Mouse (Mus musculus) midbrain, embryonic 15.5 days (tissue): ENCODE measurements around the gene Gm4787. TPM values are rescaled to one million over a fixed set of nuclear protein-coding genes. Genes with fewer than 3 reads are reported as not detected.
"Not testable (repeated sequence)": the region's sequence is repeated elsewhere in the genome, so short reads cannot be mapped to it uniquely, and the experiment has no call there.

ENCODE experiments used
- ATAC-seq: fragments of 200-750 bp; cut with Nextera tagmentation; replicated peaks from 2 replicates; pipeline ENCODE4 v1.8.0; 2017; ENCODE audit warnings: moderate TSS enrichment
- H3K27ac ChIP-seq: fragments of 300-500 bp; sonication (generic); 2 replicates; pipeline ENCODE4 v1.5.1; 2015; ENCODE audit warnings: mild to moderate bottlenecking, inconsistent platforms
- H3K27me3 ChIP-seq: fragments of 300-500 bp; sonication (generic); replicated peaks from 2 replicates; pipeline ENCODE4 v1.6.1; 2015; ENCODE audit warnings: inconsistent platforms
- H3K36me3 ChIP-seq: fragments of 300-500 bp; sonication (generic); replicated peaks from 2 replicates; pipeline ENCODE4 v1.6.1; 2015; ENCODE audit warnings: inconsistent platforms
- H3K4me1 ChIP-seq: fragments of 300-500 bp; sonication (generic); 2 replicates; pipeline ENCODE4 v1.6.1; 2015; ENCODE audit warnings: inconsistent platforms
- H3K4me2 ChIP-seq: fragments of 300-500 bp; sonication (generic); 2 replicates; pipeline ENCODE4 v1.6.1; 2015; ENCODE audit warnings: inconsistent platforms, mild to moderate bottlenecking, moderate library complexity
- H3K4me3 ChIP-seq: fragments of 300-500 bp; sonication (generic); 2 replicates; pipeline ENCODE4 v1.5.1; 2015; ENCODE audit warnings: mild to moderate bottlenecking, inconsistent platforms
- H3K9ac ChIP-seq: fragments of 300-500 bp; sonication (generic); 2 replicates; pipeline ENCODE4 v1.6.1; 2015; ENCODE audit warnings: mild to moderate bottlenecking, inconsistent platforms
- H3K9me3 ChIP-seq: fragments of 300-500 bp; sonication (generic); 2 replicates; pipeline ENCODE4 v1.6.1; 2016; ENCODE audit warnings: inconsistent platforms
- WGBS: fragments of 180-500 bp; shearing (Covaris S2); methylation state at CpG from one replicate; pipeline ENCODE4 v1.1.7; 2015; ENCODE audit warnings: mixed read lengths; 5-methylcytosine and 5-hydroxymethylcytosine counted together
- polyA plus RNA-seq: library from polyadenylated mRNA; unstranded; fragments of >200 nt; fragmentation: Nextera tagmentation; extraction: Ambion mirVana; gene quantifications from 2 replicates; pipeline ENCODE4 v1.2.1, GENCODE M21; 2015

The Gm4787 gene
- 0.15 and 0.19 TPM in 2 replicates for polyA plus RNA-seq

GRCm38 (mm10) chr12:81379364-81379763, at the start of gene Gm4787:
TSS of gene Gm4787 (minus strand) at chr12:81379464.
- not testable (repeated sequence) for H3K4me1 ChIP-seq, ATAC-seq, H3K9ac ChIP-seq, H3K9me3 ChIP-seq, H3K4me2 ChIP-seq, H3K27me3 ChIP-seq, H3K4me3 ChIP-seq, H3K36me3 ChIP-seq, H3K27ac ChIP-seq
- 48% methylated on average over 1 of the region's 1 CpGs for WGBS

DNA sequence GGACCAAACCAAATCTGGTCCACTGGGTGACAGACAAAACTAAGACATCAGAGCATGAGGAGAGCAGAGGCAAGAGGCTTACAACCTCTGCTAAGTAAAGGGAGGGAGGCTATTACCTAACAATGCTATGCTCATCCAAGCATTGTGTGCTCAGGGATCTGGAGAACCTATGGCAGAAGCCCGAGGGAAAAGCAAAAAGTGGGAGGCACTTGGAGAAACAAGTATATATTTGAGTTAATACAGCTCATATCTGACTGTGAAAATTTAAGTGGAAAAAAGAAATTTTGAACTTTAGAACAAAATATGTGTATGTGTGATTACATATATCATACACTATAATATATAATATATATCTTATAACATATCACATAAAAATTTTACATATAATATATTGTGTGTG, 42.6 kb upstream of the Gm4787 start, which contains the start of gene Adam4:
Gene Adam4 (minus strand): TSS at position 101 of the 400 bp plus-strand sequence.
- 79% methylated on average over 1 of the region's 1 CpGs for WGBS

DNA sequence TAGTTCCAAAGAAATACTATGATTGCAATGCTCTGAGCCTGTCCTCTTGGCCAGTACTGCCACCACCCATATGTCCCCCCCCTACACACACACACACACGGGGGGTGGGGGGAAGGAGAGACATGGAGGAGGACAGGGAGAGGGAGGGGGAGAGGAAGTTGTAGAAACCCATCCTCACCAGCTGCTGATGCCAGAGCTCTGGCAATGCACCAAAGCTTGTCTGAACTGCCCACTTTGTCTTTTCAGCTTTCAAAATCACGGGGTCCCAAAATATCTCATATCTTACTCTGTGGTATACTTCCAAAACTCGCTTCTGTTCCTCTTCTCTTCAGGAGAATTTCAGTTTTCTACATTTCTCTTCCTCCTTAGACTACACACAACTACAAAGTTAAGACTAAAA, 33.9 kb upstream of the Gm4787 start:
- Histone ChIP-seq H3K9me3 (no peaks in the 10 kb centered on the region), H3K4me2 (no peak overlapping the region), H3K4me3 (no peak overlapping the region), H3K27ac (no peak overlapping the region), H3K36me3 (no peaks in the 10 kb centered on the region), H3K9ac (no peak overlapping the region), H3K4me1 (no peaks in the 10 kb centered on the region), H3K27me3 (no peaks in the 10 kb centered on the region)
- no peak for ATAC-seq
- 85% methylated on average over 3 of the region's 3 CpGs for WGBS

More for the DNA sequence above, 42.6 kb upstream of the Gm4787 start, which contains the start of gene Adam4:
- Histone ChIP-seq H3K27ac (no peak within 1 kb of the TSS), H3K9ac (no peak within 1 kb of the TSS), H3K36me3 (no peaks in the 10 kb centered on the region), H3K27me3 (no peaks in the 10 kb centered on the region), H3K4me3 (no peak within 1 kb of the TSS), H3K4me2 (no peak within 1 kb of the TSS), H3K4me1 (no peaks in the 10 kb centered on the region), H3K9me3 (0 out of 2 replicates have a peak, but pooled peaks cover 1% of the 10 kb centered on the region)
- no peak for ATAC-seq

DNA sequence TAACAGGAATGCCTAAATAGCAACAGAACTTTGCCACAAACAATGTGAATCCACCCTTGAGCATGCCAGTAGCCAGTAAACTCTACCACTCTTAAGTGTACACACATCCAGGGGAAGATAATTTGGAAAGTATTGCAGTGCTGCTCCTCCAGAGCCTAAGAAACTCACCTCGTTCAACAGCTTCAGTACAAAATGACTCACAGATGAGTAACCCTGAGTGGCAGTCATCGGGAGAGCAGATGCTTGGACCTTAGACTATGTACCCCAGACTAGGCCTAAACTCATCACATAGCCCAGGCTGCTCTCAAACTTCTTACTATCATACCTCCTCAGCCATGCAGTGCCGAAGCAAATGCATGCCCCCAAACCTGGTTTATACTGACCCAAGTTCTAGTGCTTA, 29.7 kb upstream of the Gm4787 start:
- H3K4me1 ChIP-seq, result no peaks in the 10 kb centered on the region
- no peaks in the 10 kb centered on the region for H3K9me3 ChIP-seq
- H3K9ac ChIP-seq, result no peak overlapping the region
- no peak overlapping the region for H3K4me2 ChIP-seq
- H3K4me3 ChIP-seq, result no peak overlapping the region
- H3K27ac ChIP-seq, result no peak overlapping the region
- 89% methylated on average over 3 of the region's 3 CpGs for WGBS
- no peaks in the 10 kb centered on the region for H3K27me3 ChIP-seq
- no peaks in the 10 kb centered on the region for H3K36me3 ChIP-seq
- no peak for ATAC-seq

- Histone ChIP-seq H3K4me2 (no peak overlapping the region), H3K27ac (no peak overlapping the region), H3K36me3 (no peaks in the 10 kb centered on the region), H3K4me3 (no peak overlapping the region), H3K27me3 (no peaks in the 10 kb centered on the region), H3K9me3 (no peaks in the 10 kb centered on the region), H3K9ac (no peak overlapping the region), H3K4me1 (no peaks in the 10 kb centered on the region)
- 14% methylated on average over 1 of the region's 1 CpGs for WGBS
- peak; percentile 67; the same call in 1 of the 2 replicates for ATAC-seq
Measured at GRCm38 (mm10) chr12:81402187-81402586, 22.9 kb upstream of the Gm4787 start.

- ATAC-seq, result no peak
- no peaks in the 10 kb centered on the region for H3K9me3 ChIP-seq
- H3K4me1 ChIP-seq, result peaks cover 18% of the 10 kb centered on the region
- WGBS, result 62% methylated on average over 5 of the region's 5 CpGs
- H3K4me3 ChIP-seq, result peak overlapping the region; percentile 62
- H3K4me2 ChIP-seq, result peak overlapping the region; percentile 83
- H3K27ac ChIP-seq, result peak overlapping the region; percentile 90
- H3K9ac ChIP-seq, result peak overlapping the region; percentile 9; the same call in 1 of the 2 replicates
- no peaks in the 10 kb centered on the region for H3K36me3 ChIP-seq
- peaks cover 7% of the 10 kb centered on the region for H3K27me3 ChIP-seq
Measured at GRCm38 (mm10) chr12:81333841-81334240, 45.4 kb downstream of the Gm4787 start.

DNA sequence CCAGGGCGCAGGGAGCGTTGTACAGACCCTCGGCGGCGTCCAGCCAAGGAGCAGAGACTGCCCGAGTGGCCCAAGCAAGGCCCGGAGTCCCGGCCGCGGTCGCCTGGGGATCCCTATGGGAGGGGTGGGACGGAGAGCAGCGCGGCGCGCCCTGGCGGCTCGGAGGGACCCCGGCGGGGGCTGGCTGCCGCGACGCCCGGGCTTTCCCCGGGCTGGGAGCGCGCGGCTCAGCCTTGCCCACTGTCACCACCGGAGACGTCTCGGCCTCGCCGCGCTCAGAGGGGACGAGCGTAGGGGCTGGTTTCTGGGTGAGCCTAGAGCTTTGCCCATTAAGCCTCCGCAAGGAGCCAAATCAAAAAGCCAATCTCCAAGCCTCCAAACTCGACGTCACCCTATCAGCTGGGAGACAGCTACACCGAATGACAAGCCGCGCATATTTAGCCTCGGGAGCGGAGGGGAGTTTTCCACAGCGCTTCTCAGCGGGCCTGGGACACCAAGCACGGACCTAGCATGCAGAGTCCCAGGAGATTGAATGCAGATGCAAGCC, 46.3 kb downstream of the Gm4787 start, which contains the start of gene Slc8a3:
Gene Slc8a3 (minus strand): TSS at position 306 of the 547 bp plus-strand sequence.
- WGBS, result under 1% methylated on average over 47 of the region's 47 CpGs
- peak within 1 kb of the TSS; percentile 81 for H3K9ac ChIP-seq
- H3K4me2 ChIP-seq, result peak within 1 kb of the TSS; percentile 83
- H3K36me3 ChIP-seq, result no peaks in the 10 kb centered on the region
- H3K27me3 ChIP-seq, result peaks cover 7% of the 10 kb centered on the region
- peak within 1 kb of the TSS; percentile 62 for H3K4me3 ChIP-seq
- peaks cover 18% of the 10 kb centered on the region for H3K4me1 ChIP-seq
- peak; percentile 82 for ATAC-seq
- peak within 1 kb of the TSS; percentile 90 for H3K27ac ChIP-seq
- no peaks in the 10 kb centered on the region for H3K9me3 ChIP-seq

DNA sequence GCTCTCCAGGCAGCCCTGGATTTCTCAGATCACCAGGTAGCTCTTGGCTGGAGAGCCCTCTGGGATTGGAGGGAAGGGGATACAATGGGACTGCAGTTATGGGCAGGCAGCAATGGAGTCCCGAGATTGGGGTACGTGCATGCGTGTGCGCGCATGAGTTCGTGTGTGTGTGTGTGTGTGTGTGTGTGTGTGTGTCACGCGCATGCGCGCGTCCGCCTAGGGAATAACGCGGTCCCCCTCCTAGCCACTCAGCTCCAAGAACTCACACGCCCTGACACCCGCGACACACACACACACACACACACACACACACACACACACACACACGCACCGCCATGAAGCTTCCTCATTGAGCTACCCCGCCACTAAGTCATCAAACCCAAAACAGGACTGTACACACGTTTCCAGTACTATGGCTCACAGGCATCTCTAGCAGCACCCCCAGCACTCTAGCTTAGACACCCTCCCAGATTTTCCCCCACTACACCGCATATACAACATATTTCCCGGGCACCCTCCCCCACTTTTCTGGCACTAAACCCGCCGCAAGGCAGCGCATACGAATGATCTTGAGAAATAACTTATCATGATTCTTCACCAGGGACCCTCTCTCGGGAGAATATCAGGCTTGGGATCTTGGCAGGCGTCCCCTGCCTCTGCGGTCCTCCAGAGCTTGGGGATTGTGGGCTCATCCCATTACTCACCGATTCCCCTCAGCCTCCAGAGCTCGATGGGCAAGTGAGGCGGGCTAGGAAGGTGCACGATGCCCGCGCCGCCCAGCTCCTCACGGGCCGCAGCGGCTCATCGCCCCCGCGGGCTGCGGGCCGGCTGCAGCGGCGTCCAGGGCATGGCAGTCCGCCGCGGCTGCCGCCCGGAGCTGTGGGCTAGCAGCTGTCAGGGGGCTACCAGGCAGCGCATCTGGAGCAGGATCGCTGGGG, 47.1 kb downstream of the Gm4787 start:
- H3K4me3 ChIP-seq, result peak overlapping the region; percentile 62
- peaks cover 7% of the 10 kb centered on the region for H3K27me3 ChIP-seq
- peak overlapping the region; percentile 90 for H3K27ac ChIP-seq
- under 1% methylated on average over 45 of the region's 54 CpGs for WGBS
- no peaks in the 10 kb centered on the region for H3K9me3 ChIP-seq
- H3K4me2 ChIP-seq, result peak overlapping the region; percentile 83
- peak; percentile 83 for ATAC-seq
- no peaks in the 10 kb centered on the region for H3K36me3 ChIP-seq
- H3K9ac ChIP-seq, result peak overlapping the region; percentile 81
- H3K4me1 ChIP-seq, result peaks cover 18% of the 10 kb centered on the region

DNA sequence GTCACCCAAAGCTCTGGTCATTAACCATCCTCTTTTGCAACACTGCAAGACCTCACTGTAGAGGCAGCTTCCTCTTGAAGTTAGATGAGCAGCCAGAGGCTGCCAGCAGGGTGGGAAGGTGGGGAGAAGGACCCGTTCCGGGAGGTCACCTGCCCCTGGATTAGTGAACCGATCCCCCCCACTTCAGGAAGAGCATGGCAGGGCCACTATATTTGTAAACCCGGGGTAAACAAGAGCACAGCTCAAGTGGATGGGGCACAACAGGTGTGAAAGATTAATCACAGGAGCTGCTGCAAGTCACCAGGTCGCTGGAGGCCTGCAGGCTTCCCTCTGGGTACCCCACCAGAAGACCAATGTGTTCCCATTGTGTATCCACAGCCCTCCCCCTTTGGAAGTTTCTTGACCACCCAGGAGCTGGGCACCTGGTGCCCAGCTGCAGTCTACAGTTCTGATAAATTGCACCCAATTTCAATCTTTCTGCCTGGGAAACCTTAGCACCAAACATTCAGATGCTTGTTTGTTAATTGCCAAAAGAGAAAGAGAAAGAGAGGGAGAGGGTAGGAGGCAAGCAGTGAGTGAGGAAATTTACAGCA, 48.1 kb downstream of the Gm4787 start:
- 32% methylated on average over 5 of the region's 5 CpGs for WGBS
- H3K4me2 ChIP-seq, result peak overlapping the region; percentile 83
- no peaks in the 10 kb centered on the region for H3K9me3 ChIP-seq
- no peak for ATAC-seq
- H3K27ac ChIP-seq, result peak overlapping the region; percentile 90
- H3K36me3 ChIP-seq, result no peaks in the 10 kb centered on the region
- H3K27me3 ChIP-seq, result peaks cover 7% of the 10 kb centered on the region
- H3K4me3 ChIP-seq, result peak overlapping the region; percentile 62
- H3K4me1 ChIP-seq, result peaks cover 18% of the 10 kb centered on the region
- peak overlapping the region; percentile 81; the same call in 1 of the 2 replicates for H3K9ac ChIP-seq

Other genes with a start within 250 kb of the Gm4787 start
- 9.5 and 9.6 TPM in 2 replicates for gene Slc8a3, start 46.3 kb downstream of the Gm4787 start, polyA plus RNA-seq
- 0.49 TPM in 2 replicates for gene Adam4, start 42.5 kb upstream of the Gm4787 start, polyA plus RNA-seq
- gene Cox16, start 105.7 kb upstream of the Gm4787 start, polyA plus RNA-seq, result 101 and 112 TPM in 2 replicates
- gene Gm20498, start 153.4 kb upstream of the Gm4787 start, polyA plus RNA-seq, result 32.5 and 41.0 TPM in 2 replicates
- 40.0 and 44.4 TPM in 2 replicates for gene Synj2bp, start 153.4 kb upstream of the Gm4787 start, polyA plus RNA-seq
- 0.79 and 1.3 TPM in 2 replicates for gene Adam21, start 189.0 kb upstream of the Gm4787 start, polyA plus RNA-seq
- 38.5 and 40.5 TPM in 2 replicates for gene Med6, start 215.5 kb upstream of the Gm4787 start, polyA plus RNA-seq